Mouse (Mus musculus) kidney, postnatal 14 days (tissue): ENCODE measurements around the gene Hivep3.
A peak's percentile ranks its signal among the peaks of the same experiment; 100 is the strongest.

Experiments
- DNase-seq: peaks from one replicate; pipeline ENCODE4 v3.0.0; 2022; ENCODE audit warnings: mixed read lengths

Gene Hivep3

GRCm38 (mm10) chr4:119733184-119733880, at the start of gene Hivep3:
Hivep3 (plus strand) TSS chr4:119733784.
- DNase-seq, result peak; percentile 100

- no peak for DNase-seq
Measured at GRCm38 (mm10) chr4:119685746-119686145, 47.8 kb upstream of the Hivep3 start.

GRCm38 (mm10) chr4:119698339-119698738, 35.2 kb upstream of the Hivep3 start:
- no peak for DNase-seq

GRCm38 (mm10) chr4:119701269-119701954, 32.2 kb upstream of the Hivep3 start:
- DNase-seq, result no peak

GRCm38 (mm10) chr4:119703965-119704364, 29.6 kb upstream of the Hivep3 start:
- DNase-seq, result no peak

GRCm38 (mm10) chr4:119707326-119707725, 26.3 kb upstream of the Hivep3 start:
- no peak for DNase-seq

- peak; percentile 20 for DNase-seq
Measured at GRCm38 (mm10) chr4:119707751-119708150, 25.8 kb upstream of the Hivep3 start.

GRCm38 (mm10) chr4:119710208-119710607, 23.4 kb upstream of the Hivep3 start:
- no peak for DNase-seq

GRCm38 (mm10) chr4:119717443-119717842, 16.1 kb upstream of the Hivep3 start:
- DNase-seq, result no peak

- no peak for DNase-seq
Measured at GRCm38 (mm10) chr4:119721531-119721930, 12.1 kb upstream of the Hivep3 start.

- DNase-seq, result no peak
Measured at GRCm38 (mm10) chr4:119726074-119726473, 7.5 kb upstream of the Hivep3 start.

GRCm38 (mm10) chr4:119727871-119728270, 5.7 kb upstream of the Hivep3 start:
- no peak for DNase-seq

- no peak for DNase-seq
Measured at GRCm38 (mm10) chr4:119733942-119734341, 358 bp downstream of the Hivep3 start.

GRCm38 (mm10) chr4:119734352-119734751, 768 bp downstream of the Hivep3 start:
- no peak for DNase-seq

GRCm38 (mm10) chr4:119738641-119739040, 5.1 kb downstream of the Hivep3 start:
- peak; percentile 40 for DNase-seq

- DNase-seq, result no peak
Measured at GRCm38 (mm10) chr4:119739301-119740062, 5.9 kb downstream of the Hivep3 start.

- no peak for DNase-seq
Measured at GRCm38 (mm10) chr4:119748341-119748740, 14.8 kb downstream of the Hivep3 start.

GRCm38 (mm10) chr4:119750157-119750556, 16.6 kb downstream of the Hivep3 start:
- no peak for DNase-seq

- DNase-seq, result no peak
Measured at GRCm38 (mm10) chr4:119750681-119751211, 17.2 kb downstream of the Hivep3 start.

GRCm38 (mm10) chr4:119751408-119752006, 17.9 kb downstream of the Hivep3 start:
- peak; percentile 64 for DNase-seq

GRCm38 (mm10) chr4:119759574-119760233, 26.1 kb downstream of the Hivep3 start:
- DNase-seq, result no peak

- no peak for DNase-seq
Measured at GRCm38 (mm10) chr4:119760820-119761219, 27.2 kb downstream of the Hivep3 start.
